Mouse (Mus musculus): ENCODE measurements at regions not wholly inside any gene's neighbourhood (a gene's known extent, or its start where the extent isn't known, plus 50 kb on each side); places are given as distances from the start of the nearest gene placed in this dataset.
"Not testable (repeated sequence)": the region's sequence is repeated elsewhere in the genome, so short reads cannot be mapped to it uniquely, and the experiment has no call there.

DNA sequence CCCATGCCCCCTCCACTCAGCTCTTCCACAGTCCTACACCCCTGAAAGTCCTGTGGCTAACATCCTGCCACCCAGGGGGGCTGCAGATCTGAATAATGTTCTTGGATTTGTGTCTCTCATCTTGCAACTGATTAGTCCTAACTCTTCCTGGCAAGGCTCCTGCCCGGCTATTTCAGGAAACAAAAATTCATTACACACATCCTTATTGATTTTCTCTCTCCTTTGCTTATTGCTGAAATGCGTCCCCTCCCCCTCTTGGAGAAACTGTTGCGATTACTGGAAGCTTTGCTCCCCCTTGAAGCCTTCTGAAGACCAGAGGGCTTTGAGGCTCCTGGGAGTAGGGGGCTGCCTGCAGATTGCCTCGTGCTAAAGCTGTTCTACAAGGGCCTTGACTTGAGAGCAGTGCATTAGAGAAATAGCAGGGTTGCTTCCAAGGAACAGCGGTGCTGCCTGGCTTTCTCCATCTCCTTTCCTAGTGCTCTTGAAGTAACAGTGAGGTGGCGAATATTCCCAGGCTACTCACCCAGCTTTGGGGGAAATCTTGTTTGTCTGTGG is 209.8 kb upstream of the Peli2 start:
- ATAC-seq (replicated peaks; ENCODE audit: insufficient number of reproducible peaks, low FRiP score, low TSS enrichment, poor library complexity, severe bottlenecking): no peak

DNA sequence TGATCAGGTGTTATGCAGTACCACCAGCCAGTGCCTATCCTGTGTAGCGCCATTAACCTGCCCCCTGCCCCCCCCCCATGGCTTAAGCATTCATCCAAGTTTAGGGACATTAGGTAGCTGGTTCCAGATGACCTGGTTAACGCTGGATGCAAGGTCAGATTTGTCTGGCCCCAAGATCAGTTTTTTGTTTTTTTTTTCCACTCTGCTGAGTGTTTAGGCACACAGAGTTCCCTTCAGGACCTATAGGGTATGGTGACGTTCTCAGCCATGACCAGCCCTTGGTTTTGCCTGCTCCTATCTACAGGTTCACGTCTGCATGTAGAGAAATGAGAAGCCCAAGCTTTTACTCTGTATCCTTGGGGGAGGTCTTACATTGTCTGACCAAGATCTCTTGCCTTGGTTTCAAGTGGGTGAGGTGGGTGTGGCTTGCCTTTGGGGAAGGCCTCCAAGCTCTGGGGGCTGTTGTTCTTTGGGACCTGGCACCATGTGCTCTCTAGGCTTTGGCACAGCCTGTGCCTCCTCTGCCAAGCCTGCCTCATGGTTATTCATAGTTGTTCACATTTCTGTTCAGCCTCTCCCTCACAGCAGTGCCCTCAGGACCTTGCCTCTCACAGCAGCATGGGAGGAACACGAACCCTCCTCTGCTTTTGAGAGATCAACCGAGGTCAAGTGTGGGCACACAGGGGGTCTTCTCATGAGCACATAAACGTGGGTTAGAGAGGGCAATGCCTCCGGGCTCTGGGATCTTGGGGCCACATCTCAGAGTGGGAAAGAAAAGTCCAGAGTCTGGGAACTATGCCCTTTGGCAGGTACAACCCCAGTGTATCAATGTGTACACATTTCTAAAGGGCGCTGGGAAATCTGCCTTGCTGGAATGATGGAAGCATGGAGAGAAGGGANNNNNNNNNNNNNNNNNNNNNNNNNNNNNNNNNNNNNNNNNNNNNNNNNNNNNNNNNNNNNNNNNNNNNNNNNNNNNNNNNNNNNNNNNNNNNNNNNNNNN is 208.8 kb upstream of the Peli2 start:
- no peak for ATAC-seq (replicated peaks; ENCODE audit: insufficient number of reproducible peaks, low FRiP score, low TSS enrichment, poor library complexity, severe bottlenecking)

DNA sequence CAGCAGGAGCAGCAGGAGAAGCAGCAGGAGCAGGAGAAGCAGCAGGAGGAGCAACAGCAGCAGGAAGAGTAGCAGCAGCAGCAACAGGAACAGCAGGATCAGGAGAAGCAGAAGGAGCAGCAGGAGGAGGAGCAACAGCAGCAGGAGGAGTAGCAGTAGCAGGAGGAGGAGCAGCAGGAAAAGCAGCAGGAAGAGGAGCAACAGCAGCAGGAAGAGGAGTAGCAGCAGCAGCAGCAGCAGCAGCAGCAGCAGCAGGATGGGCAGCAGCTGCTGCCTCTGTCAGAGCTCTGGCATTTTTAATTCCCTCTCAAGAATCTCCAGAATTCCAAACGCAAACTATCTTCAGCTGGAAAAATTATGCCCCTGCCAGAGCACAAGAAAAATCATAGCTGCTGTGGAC is 205.0 kb upstream of the Peli2 start:
- no peak for ATAC-seq (replicated peaks; ENCODE audit: insufficient number of reproducible peaks, low FRiP score, low TSS enrichment, poor library complexity, severe bottlenecking)

DNA sequence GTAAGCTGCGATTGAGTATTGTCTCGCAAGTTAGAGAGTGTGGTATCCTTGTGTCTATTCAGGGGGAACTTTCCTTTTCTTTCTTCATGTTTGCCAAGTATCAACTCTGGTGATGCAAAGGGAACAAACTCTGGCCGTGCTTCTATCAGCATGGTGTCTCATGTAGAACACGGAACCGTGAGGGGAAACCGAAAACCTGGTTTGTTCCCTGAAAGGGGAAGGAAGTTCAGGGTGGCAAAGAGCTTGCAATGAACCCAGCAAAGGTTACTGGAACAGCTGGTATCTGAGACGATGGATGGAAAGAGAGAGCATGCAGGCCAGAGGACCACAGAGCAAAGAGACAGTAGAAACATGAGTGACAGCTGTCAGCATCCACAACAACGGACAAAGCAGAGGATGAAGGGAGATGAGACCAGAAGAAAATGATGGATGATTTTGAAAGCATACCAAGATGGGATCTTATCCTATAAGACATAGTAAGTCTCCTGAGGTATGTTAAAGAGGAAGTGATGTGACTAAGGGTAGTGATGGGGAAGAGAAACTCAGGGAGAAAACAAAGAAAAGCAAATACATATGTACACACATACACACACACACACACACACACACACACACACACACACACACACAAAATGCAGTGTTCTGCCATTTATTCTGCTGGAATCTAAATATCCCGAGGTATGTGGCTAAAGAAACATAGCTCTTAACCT is 199.8 kb upstream of the Peli2 start:
- peak; percentile 70 for ATAC-seq (replicated peaks; ENCODE audit: insufficient number of reproducible peaks, low FRiP score, low TSS enrichment, poor library complexity, severe bottlenecking)

DNA sequence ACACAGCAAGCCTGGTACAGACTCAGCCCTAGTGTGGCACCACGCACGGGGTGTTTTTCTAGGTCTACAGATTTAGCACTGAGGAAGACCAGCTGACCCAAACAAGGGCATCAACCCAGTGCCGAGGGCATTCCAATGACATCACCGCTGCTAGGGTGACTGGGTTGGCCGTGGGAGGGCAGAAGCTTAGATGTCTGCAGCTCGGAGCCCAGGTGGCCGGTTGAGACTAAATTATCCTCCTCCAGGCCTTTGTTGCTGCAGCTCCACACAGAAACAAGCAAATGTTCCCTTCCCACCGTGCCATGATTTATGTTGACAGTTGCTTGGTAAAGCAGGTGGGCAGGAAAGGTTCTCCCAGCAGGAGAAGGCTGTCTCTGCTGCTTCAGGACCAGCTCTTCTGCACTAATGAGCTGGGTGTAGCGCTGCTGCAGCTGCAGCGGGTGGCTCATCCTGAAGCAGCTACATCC is 198.8 kb upstream of the Peli2 start:
- no peak for ATAC-seq (replicated peaks; ENCODE audit: insufficient number of reproducible peaks, low FRiP score, low TSS enrichment, poor library complexity, severe bottlenecking)

DNA sequence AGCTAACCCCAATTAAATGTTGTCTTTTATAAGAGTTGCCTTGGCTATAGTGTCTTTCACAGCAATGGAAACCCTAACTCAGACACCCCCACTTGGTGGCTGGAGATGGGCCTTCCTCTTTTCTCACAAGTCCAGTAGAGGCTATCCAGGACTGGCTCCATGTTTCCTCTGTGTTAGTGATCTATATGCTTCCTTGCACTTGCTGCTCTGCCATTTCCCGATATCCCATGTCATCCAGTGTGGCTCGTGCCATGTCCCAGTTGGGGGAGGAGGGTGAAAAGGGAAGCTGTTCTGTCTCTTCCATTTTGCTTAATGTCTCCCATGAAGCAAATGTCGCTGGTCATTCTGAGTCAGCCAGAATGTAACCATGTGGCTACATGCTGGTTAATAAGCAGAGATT is 194.2 kb upstream of the Peli2 start:
- no peak for ATAC-seq (replicated peaks; ENCODE audit: insufficient number of reproducible peaks, low FRiP score, low TSS enrichment, poor library complexity, severe bottlenecking)

DNA sequence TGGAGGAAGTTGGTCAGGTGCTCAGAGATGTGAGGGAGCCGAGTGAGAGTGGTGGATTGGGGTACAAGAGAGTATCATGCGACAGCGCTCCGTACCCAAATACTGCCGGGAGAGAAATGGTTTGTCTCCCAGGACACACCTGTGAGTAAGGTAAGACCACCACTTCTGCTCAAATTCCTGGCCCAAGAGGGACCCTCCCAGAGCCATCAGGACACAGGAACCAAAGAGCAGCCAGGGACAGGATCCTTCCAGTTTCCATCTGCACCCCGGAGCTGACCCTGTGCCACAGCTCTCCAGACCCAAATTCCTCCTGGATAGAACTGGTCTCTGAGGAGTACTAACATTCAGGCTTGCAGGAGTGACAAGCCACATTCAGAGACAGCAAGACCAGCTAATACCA is 185.2 kb upstream of the Peli2 start:
- ATAC-seq (replicated peaks; ENCODE audit: insufficient number of reproducible peaks, low FRiP score, low TSS enrichment, poor library complexity, severe bottlenecking): no peak

DNA sequence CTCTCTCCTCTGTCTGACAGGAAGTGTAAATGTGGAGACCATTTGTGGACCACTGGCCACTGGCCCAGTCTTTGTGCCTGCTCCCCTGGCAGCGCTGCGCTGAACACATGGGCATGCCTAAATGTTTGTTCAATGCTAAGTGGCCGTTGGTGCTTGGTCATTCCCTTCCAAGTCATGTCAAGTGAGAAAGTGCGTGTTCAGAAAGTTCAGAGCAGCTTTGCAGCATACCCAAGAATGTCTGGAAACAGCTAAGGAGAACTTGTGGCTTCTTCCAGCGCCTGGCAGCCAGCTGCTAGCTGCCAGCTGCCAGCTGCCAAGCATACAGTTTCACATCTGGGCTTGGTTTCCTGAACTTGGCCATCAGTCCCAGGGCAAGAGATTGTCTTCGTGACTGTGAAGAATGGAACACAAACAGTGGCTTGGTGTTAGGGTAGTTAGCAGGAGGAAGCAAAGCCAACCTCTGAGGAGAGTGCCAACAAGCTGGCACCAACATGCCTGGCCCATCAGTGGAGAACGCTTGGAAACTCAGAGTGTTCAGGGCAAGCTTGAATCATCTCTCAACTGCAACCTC is 183.5 kb upstream of the Peli2 start:
- ATAC-seq (replicated peaks; ENCODE audit: insufficient number of reproducible peaks, low FRiP score, low TSS enrichment, poor library complexity, severe bottlenecking): no peak

DNA sequence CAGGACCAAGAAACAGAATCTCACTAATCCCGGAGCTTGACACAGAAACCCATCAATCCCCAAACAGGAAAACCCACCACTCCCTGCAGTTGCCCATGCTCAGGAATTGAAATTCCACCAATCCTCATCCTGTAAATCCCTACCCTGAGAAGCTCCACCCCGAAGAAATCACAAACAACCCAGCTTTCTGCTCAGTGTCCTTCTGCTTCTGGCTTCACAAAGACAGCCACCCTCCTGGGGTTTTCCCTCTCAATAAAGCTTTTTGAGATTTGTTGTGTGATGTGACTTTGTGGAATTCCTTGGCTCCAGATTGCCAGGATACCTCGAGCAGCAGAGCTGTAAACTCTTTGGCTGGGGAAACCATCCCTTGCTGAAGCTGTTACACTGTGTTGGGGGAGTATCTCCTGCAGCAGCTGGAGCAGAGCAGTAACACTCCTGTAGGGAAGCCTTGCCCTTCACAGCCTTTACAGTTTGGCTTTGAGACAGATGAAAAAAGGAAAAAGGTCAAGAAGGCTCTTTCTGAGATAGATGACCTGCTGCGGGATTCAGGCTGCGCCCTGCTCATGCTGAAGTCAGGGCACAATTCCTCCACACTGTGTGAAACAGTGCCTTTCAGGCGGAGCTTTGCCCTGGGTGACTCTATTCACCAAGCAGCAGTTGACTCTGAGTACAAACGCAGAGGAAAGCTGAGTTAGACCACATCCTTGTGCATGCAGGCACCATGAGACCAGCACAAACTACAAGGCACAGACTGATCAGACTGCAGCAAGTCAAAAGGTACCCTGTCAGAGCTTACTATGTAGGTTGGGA is 180.6 kb upstream of the Peli2 start:
- ATAC-seq (replicated peaks; ENCODE audit: insufficient number of reproducible peaks, low FRiP score, low TSS enrichment, poor library complexity, severe bottlenecking): no peak

DNA sequence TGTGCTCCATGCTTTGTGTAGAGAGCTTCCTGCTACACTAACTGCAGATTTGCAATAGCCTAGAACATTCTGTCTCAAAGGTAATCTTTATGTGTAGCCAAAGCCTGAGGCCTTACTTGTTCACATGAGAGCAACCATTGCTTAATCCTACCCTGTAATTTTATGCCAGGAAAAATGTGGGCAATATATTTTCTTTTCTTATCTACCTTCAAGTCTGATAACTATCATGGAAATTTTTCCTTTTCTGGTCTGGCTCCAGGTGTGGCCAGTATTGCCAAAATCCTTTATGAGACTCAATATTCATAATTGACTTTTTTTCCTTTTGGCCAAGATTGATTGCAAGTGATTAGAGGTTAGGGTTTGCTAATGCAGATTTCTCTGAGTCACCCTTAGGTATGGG is 178.0 kb upstream of the Peli2 start:
- ATAC-seq (replicated peaks; ENCODE audit: insufficient number of reproducible peaks, low FRiP score, low TSS enrichment, poor library complexity, severe bottlenecking): no peak

DNA sequence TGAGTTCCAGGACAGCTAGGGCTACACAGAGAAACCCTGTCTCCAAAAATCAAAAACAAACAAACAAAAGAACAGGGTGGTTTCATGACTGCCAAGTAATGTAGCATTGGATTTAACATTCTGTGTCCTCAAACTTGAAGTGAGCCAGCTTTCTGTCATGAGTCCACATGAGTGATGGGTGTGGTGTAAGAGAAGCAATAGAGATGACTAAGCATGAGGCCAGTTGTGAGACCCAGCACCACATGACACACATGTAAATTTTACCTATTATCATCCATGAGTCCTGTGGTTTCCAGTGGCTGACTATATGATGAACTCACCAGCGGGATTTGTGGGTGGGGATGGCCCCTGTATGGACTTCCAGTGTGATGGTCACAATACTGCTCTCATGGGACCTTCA is 176.0 kb upstream of the Peli2 start:
- no peak for ATAC-seq (replicated peaks; ENCODE audit: insufficient number of reproducible peaks, low FRiP score, low TSS enrichment, poor library complexity, severe bottlenecking)

DNA sequence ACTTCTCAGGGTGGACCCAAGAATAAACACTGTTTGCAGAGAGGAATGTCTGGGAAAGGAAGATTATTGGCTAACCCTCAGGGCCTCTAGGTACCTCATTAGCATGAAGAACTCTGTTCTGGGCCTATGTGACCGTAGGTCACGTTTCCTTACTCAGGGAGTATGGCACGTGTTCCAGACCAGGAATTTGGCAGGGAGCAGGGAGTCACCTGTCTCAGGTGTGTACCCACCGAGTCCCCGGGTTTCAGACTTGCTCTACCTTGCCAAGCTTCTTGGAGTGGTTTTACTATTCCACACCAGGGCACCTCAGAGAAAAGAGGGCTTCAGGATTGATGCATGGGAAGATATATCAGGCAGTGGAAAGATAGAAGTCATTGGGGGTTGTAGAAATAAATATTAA is 169.6 kb upstream of the Peli2 start:
- no peak for ATAC-seq (replicated peaks; ENCODE audit: insufficient number of reproducible peaks, low FRiP score, low TSS enrichment, poor library complexity, severe bottlenecking)

DNA sequence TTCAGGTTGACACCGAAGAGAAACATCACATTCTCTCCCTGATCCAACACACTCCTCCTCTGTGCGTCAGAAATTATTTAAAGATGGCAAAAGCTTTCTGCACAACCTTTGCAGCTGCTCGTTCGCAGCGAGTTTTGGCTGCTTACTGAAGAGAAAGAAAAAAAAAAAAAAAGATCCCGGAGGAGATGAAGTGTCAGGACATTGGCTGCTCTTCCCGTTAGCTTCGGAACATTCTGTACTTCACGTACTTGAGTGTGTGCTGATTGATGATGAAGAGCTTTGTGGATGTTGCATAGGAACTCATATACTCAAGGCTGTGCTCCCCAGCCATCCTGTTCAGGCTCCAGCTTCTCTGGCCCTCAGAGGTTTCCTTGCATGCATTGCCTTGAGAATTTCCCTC is 162.5 kb upstream of the Peli2 start:
- no peak for ATAC-seq (replicated peaks; ENCODE audit: insufficient number of reproducible peaks, low FRiP score, low TSS enrichment, poor library complexity, severe bottlenecking)

DNA sequence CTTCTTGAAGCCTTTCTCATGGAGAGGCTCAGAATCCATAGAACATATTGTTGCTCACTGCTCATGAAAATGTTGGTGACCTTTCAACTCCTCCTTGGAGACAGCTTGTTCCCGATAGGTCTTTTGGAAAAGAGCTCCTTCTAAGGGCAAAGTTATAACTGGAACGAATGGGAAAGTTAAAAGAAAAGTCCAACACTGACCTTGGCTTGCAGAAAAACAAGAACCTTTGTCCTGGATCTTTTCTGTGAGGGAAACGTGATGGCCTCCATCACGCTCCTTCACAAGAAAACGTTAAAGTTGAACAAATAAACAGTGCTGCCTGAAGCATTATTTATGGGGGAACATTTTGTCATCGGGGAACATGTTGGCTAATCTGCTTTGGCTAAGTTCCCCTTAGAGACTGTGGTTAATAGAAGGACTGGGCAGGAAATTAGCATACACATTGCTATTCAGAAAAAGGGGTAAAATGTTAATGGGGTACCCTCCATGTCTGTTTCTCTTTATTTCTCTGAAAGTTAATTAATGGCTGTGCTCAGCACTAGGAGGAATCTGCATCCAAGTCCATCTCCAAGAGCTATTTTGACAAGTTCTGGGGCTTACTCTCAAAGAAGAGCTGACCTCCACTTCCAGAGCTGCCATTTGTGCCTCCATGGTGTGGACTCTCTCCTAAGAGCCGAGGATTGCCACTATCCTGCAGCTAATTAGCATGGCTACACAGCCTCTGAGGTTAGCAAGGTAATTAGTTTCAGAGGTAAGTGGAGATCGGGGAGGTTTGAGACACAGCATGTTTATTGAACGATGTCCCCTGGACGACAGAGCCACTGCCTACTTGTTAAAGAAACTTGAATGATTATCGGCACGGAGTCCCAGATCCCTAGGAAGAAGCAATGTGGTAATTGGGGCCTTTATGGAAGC is 161.0 kb upstream of the Peli2 start:
- ATAC-seq (replicated peaks; ENCODE audit: insufficient number of reproducible peaks, low FRiP score, low TSS enrichment, poor library complexity, severe bottlenecking): no peak

DNA sequence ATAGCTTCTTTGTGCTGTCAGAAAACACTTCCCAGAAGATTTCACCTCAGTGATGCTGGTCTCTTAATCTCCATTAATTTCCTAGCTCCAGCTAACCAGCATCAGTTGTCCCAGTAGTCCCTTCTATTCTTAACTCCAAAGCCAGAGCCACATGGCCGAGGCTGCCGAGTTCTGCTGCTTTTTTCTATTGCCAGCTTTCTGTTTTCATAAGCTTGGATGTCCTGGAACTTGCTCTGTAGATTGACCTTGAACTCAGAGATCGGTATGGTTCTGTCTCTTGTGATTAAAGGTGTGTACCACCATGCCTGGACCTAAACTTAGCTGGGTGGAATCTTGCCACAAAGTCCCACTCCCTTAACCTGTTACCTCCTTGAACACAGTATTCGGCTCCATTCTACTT is 155.8 kb upstream of the Peli2 start:
- not testable (repeated sequence) for ATAC-seq (replicated peaks; ENCODE audit: insufficient number of reproducible peaks, low FRiP score, low TSS enrichment, poor library complexity, severe bottlenecking)

DNA sequence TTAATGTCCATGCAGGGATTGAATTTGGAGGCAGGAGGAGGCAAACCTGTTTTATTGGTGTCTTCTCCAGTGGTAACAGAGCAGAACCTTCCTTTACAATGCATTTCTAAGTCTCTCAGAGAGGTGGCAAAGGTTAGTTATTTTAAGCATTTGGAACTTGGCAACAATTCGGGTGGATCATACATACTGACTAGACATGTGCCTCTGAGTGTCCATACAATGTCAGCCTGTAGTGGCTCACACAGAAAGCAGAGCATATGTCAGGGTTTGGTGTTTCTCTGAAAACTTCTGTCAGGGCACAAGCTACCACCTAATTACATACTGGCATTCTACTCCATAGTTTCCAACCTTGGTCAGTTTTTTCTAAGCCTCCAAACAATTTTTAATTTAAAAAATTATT is 150.8 kb upstream of the Peli2 start:
- no peak for ATAC-seq (replicated peaks; ENCODE audit: insufficient number of reproducible peaks, low FRiP score, low TSS enrichment, poor library complexity, severe bottlenecking)

DNA sequence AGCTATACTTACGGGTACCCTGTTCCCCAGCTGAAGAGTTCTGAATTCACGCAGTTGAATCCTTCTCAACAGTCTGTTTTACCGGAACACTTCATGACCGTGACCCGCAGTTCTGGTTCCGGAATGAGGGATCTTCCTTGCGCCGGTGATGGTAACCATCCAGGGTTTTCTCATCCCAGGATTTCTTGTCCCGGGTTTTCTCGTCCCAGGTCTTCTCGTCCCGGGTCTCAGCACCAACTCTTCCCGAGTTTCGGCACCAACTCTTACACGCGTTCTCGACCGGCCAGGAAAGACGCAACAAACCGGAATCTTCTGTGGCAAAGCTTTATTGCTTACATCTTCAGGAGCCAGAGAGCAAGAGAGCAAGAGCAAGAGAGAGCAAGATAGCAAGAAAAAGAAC is 147.5 kb upstream of the Peli2 start:
- ATAC-seq (replicated peaks; ENCODE audit: insufficient number of reproducible peaks, low FRiP score, low TSS enrichment, poor library complexity, severe bottlenecking): not testable (repeated sequence)

Measured in monocyte, adult 5-6 weeks (primary cell).